Mouse (Mus musculus): ENCODE data around the gene Rnase11.

Rnase11 gene

GRCm38 (mm10) chr14:51009572-51009971 is 40.4 kb downstream of the Rnase11 start:
- no peak for DNase-seq (ENCODE audit: extremely low spot score, low spot score)

- DNase-seq (ENCODE audit: extremely low spot score, low spot score), result no peak
These were observed 41.2 kb downstream of the Rnase11 start for GRCm38 (mm10) chr14:51008781-51009180.

- no peak for DNase-seq (ENCODE audit: extremely low spot score, low spot score)
These were observed 41.8 kb downstream of the Rnase11 start for GRCm38 (mm10) chr14:51007914-51008713.

- no peak for DNase-seq (ENCODE audit: extremely low spot score, low spot score)
These were observed 42.7 kb downstream of the Rnase11 start, which contains the start of gene Rnase10 for GRCm38 (mm10) chr14:51007152-51007801. Gene Rnase10 (plus strand): TSS chr14:51007751.
